Mouse (Mus musculus): ENCODE results near the gene Iffo1.

GRCm38 (mm10) chr6:125110927-125111326 is 34.1 kb upstream of the Iffo1 start:
- TF ChIP-seq CTCF (IDR thresholded peaks at IDR 0.05; ENCODE audit: borderline replicate concordance, extremely low read depth, insufficient read depth, insufficient read length) (peak; percentile 53; the same call in 1 of the 2 replicates), POLR2A (IDR thresholded peaks at IDR 0.05; ENCODE audit: borderline replicate concordance, extremely low read depth, insufficient read depth, insufficient read length, poor library complexity, severe bottlenecking) (no peak)

All from brain, embryonic 14.5 days (tissue).